Mouse (Mus musculus) limb, embryonic 12.5 days (tissue): ENCODE results near the gene Ercc6. TPM values are rescaled to one million over a fixed set of nuclear protein-coding genes. Genes with fewer than 3 reads are reported as not detected.

Source experiments
- ATAC-seq: fragments of 200-750 bp; cut with Nextera tagmentation; 2 replicates; pipeline ENCODE4 v1.8.0; 2017; ENCODE audit warnings: low read depth, moderate TSS enrichment; ENCODE audit not compliant: insufficient number of reproducible peaks, insufficient read depth, low FRiP score, low TSS enrichment
- H3K27ac ChIP-seq: fragments of 300-500 bp; sonication (generic); 2 replicates; pipeline ENCODE4 v1.5.1; 2016; ENCODE audit warnings: mild to moderate bottlenecking, moderate library complexity
- H3K27me3 ChIP-seq: fragments of 300-500 bp; sonication (generic); 2 replicates; pipeline ENCODE4 v1.6.1; 2016; ENCODE audit warnings: mild to moderate bottlenecking, moderate library complexity
- H3K36me3 ChIP-seq: fragments of 300-500 bp; sonication (generic); 2 replicates; pipeline ENCODE4 v1.6.1; 2016; ENCODE audit warnings: mild to moderate bottlenecking, moderate library complexity
- H3K4me1 ChIP-seq: fragments of 300-500 bp; sonication (generic); replicated peaks from 2 replicates; pipeline ENCODE4 v1.6.1; 2016
- H3K4me2 ChIP-seq: fragments of 300-500 bp; sonication (generic); 2 replicates; pipeline ENCODE4 v1.6.1; 2016; ENCODE audit warnings: mild to moderate bottlenecking, moderate library complexity
- H3K4me3 ChIP-seq: fragments of 300-500 bp; sonication (generic); replicated peaks from 2 replicates; pipeline ENCODE4 v1.5.1; 2016; ENCODE audit warnings: mild to moderate bottlenecking
- H3K9ac ChIP-seq: fragments of 300-500 bp; sonication (generic); replicated peaks from 2 replicates; pipeline ENCODE4 v1.6.1; 2016; ENCODE audit warnings: mild to moderate bottlenecking, moderate library complexity
- H3K9me3 ChIP-seq: fragments of 300-500 bp; sonication (generic); 2 replicates; pipeline ENCODE4 v1.6.1; 2016; ENCODE audit warnings: mild to moderate bottlenecking, moderate library complexity
- WGBS: fragments of 180-500 bp; shearing (Covaris S2); methylation state at CpG from one replicate; pipeline ENCODE4 v1.1.7; 2016; 5-methylcytosine and 5-hydroxymethylcytosine counted together
- polyA plus RNA-seq: library from polyadenylated mRNA; unstranded; fragments of >200 nt; fragmentation: Nextera tagmentation; extraction: Ambion mirVana; gene quantifications from 2 replicates; pipeline ENCODE4 v1.2.1, GENCODE M21; 2016

Gene Ercc6
- polyA plus RNA-seq, 1 experiment from 2014 or later, result 27.6 TPM

DNA sequence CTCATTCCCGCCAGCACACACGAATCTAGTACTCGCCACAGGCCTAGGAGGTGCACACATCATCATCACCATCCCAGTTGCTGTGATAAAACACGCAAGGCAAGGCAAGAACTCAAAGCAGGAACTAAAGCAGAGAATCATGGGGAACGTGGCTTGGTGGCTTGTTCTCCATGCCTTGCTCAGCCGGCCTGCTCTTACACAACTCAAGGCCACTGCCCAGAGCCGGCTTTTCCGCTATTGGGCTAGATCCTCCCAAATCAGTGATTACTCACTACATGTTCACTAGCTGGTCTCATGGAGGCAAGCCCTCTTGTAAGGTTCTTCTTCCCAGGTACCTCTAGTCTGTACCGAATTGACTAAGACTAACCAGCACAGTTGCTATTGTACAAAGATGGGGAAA, 70.4 kb downstream of the Ercc6 start:
- no peak overlapping the region for H3K4me3 ChIP-seq
- 93% methylated on average over 9 of the region's 9 CpGs for WGBS
- H3K27ac ChIP-seq, result no peak overlapping the region
- no peak overlapping the region for H3K4me2 ChIP-seq
- no peaks in the 10 kb centered on the region for H3K9me3 ChIP-seq
- no peak overlapping the region for H3K9ac ChIP-seq
- H3K4me1 ChIP-seq, result no peaks in the 10 kb centered on the region
- ATAC-seq, result no peak
- H3K36me3 ChIP-seq, result peaks cover 2% of the 10 kb centered on the region
- H3K27me3 ChIP-seq, result 0 out of 2 replicates have a peak, but pooled peaks cover 5% of the 10 kb centered on the region

DNA sequence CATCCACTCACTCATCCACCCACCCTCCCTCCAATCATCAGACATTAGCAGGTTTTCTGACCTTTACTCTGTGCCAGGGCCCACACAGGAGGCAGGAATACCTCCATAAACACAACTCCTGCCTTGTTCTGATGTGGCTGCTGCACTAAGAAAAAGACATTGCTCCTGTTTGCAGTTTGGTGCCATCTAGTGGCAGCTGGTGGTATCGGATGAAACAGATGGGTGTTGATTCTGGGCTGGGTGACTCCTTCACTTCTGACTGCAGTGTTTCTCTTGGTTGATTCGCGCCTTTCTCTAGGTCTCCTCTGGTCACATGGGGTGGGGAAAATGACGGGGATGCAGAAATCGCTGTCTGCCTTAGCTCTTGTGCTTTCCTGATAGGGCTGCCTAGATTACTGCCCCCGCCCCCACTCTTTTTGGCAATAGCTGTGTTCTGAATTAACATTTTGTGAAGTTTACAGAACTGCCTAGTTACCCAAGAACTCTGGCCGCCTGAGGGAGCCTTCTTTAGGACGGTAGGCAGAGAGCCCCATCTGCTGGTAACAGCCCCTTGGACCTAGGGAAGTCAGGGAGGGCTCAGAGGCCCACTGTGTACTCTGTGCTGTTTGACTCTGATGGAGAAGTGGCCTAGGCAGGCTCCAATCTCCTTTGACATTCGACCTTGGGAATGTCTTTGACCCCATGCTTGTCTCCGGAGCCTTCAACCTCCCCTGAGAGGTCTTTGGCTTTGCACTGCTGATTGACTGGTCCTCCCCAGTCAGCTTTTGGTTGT, 73.9 kb downstream of the Ercc6 start:
- H3K27me3 ChIP-seq, result peaks cover 17% of the 10 kb centered on the region
- no peak overlapping the region for H3K4me2 ChIP-seq
- 15% methylated on average over 10 of the region's 10 CpGs for WGBS
- H3K36me3 ChIP-seq, result no peaks in the 10 kb centered on the region
- H3K27ac ChIP-seq, result no peak overlapping the region
- no peaks in the 10 kb centered on the region for H3K9me3 ChIP-seq
- H3K4me3 ChIP-seq, result no peak overlapping the region
- no peaks in the 10 kb centered on the region for H3K4me1 ChIP-seq
- no peak for ATAC-seq
- H3K9ac ChIP-seq, result no peak overlapping the region

DNA sequence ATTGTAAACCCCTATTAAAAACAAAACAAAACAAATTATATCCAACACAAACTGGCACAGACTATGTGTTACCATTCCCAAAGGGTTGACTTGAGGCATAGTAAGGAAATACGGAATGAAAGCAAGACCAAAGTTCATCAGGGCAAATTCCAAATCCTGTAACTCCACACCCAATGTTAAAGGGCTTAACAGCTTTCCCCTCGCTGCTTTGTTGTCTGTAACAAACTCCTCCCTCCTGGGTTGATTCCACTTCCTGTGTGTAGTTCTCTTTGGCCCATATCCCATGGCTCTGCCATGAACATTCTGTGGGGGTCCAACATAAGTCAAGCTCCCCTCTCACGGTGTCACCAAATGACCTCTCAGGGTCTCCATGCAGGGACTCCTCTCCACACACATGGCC, 77.1 kb downstream of the Ercc6 start:
- Histone ChIP-seq H3K9ac (no peak overlapping the region), H3K9me3 (no peaks in the 10 kb centered on the region), H3K27me3 (peaks cover 46% of the 10 kb centered on the region), H3K36me3 (no peaks in the 10 kb centered on the region), H3K4me3 (no peak overlapping the region), H3K4me2 (no peak overlapping the region), H3K4me1 (no peaks in the 10 kb centered on the region), H3K27ac (no peak overlapping the region)
- 66% methylated on average over 3 of the region's 3 CpGs for WGBS
- no peak for ATAC-seq

DNA sequence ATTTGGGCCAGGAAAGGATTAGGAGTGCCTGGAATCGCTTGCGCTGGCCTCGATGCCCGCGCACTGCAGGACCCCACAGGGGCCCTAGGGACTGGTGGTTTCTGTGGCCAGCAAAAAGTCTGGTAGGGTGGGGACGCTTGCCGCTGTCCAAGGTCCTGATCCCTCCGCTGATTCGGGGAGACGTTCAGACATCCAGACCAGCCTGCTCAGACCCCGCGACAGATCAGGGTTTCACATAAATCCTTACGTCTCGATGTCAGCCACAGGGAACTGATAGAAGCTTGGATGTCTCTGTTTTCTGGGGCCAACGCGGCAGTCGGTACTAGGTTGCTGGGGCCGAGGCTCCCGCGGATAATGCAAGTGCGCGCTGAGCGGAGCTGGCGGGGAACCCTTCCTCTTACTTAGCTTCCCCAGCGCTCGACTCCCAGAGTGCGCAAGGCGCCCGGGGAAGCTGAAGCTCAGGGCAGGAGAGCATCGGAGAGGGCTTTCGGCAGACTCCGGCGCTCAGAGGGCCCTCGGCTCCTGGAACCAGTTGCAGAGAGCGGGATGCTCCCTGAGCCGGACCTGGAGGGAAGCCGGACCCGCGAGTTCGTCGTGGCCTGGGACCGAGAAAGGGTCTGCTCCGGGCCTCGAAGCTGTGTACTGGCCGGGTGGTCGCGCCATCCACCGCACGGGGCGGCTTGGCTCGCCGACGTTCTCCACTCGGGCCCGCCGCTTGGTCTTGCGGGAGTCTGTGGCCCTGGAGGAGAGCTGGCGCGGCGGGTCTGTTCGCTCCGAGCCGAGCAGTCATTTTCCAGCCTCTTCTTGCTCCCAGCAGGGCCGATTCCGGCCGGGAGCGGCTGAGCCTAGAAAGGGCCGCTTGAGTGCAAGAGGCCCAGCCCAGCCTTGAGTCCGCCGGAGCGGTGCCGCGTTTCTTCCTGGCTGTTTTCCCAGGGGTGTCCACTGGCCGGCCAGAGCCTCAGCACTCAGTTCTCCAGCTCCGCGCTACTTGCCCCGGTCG, 84.2 kb downstream of the Ercc6 start:
- H3K9ac ChIP-seq, result no peak overlapping the region
- WGBS, result under 1% methylated on average over 78 of the region's 78 CpGs
- peak overlapping the region; percentile 47 for H3K4me2 ChIP-seq
- H3K4me3 ChIP-seq, result peak overlapping the region; percentile 26
- H3K36me3 ChIP-seq, result no peaks in the 10 kb centered on the region
- H3K4me1 ChIP-seq, result peaks cover 22% of the 10 kb centered on the region
- H3K27me3 ChIP-seq, result peaks cover 92% of the 10 kb centered on the region
- H3K9me3 ChIP-seq, result no peaks in the 10 kb centered on the region
- no peak overlapping the region for H3K27ac ChIP-seq
- peak; percentile 66 for ATAC-seq

DNA sequence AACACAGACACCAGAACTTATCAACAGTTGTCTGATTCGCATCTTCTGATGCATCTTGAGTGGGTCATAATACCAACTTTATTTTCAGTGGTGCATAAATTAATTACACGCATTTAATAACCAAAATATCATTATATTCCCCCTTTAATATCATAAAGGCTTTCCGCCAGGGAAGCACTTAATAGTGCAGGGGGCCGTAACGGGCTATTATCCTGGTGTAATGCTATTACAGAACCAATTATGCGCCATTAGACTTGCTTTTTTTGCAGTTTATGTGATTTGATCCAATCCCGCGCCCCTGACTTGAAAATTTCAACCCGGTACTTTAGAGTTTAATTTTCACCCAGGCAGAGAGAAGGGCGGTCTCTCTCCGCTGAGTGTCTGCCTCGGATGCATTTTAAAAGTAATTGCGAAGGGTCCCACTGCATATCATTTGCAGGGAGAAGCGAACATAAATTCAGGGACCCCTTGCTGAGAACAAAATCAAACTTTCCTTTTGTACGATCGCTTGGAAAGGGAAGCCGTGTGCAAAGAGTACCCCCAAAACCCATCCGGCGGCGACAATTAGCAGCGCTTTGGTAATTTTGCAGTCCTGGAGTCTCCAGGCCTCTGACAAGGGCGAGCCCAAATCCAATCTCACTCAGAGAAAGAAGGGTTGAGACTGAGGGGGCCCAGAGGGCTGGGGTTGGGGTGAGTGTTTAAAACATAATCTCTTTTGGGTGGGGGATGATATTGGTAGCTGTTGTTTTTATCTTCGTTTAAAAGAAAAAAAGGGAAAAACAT, 85.3 kb downstream of the Ercc6 start:
- H3K4me2 ChIP-seq, result peak overlapping the region; percentile 47; the same call in 1 of the 2 replicates
- no peaks in the 10 kb centered on the region for H3K36me3 ChIP-seq
- ATAC-seq, result no peak
- no peak overlapping the region for H3K4me3 ChIP-seq
- H3K9ac ChIP-seq, result no peak overlapping the region
- H3K27ac ChIP-seq, result no peak overlapping the region
- peaks cover 22% of the 10 kb centered on the region for H3K4me1 ChIP-seq
- peaks cover 92% of the 10 kb centered on the region for H3K27me3 ChIP-seq
- 5% methylated on average over 23 of the region's 23 CpGs for WGBS
- H3K9me3 ChIP-seq, result no peaks in the 10 kb centered on the region

DNA sequence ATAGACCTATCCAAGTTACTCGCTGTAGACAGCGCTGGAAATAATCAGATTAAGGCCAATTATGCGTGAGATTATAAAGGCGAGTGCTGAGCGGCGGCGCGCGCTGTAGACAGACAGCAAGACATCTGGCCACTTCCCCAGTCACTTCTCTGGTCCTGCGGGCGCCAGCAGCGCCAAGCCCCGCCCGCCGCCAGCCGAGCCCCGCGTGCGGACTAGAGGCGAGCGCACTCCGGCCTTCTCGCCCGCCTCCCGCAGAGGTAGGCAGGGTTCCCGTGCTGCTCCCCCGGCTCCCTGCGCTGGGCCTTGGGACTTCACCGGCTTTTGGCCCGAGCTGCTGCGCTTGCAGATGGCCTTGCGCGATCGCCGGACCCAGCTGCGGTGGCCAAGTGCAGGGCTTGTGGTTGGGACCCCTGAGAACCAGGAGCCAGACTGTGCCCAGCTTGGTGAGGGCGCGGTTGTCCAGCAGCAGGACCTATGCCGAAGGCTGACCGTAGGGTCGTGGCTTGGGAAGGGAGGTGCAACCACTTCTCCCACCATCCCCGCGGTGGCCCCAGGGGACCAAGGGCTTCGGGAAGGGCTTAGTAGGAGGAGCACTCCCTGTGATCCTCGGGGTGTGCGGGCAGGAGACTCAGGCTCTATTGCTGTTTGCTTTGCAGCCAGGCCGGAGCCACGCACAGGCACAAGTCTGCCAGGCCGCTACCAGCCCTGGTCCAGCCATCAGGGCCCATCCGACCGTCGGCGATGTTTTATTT, 86.1 kb downstream of the Ercc6 start, which contains the start of gene Prrxl1:
Prrxl1 (plus strand) TSS at position 118 of the 752 bp plus-strand sequence.
- Histone ChIP-seq H3K27ac (no peak within 1 kb of the TSS), H3K4me2 (peak within 1 kb of the TSS; percentile 48), H3K36me3 (no peaks in the 10 kb centered on the region), H3K27me3 (peaks cover 95% of the 10 kb centered on the region), H3K4me1 (peaks cover 22% of the 10 kb centered on the region), H3K4me3 (peak within 1 kb of the TSS; percentile 30), H3K9me3 (no peaks in the 10 kb centered on the region), H3K9ac (no peak within 1 kb of the TSS)
- WGBS, result under 1% methylated on average over 53 of the region's 53 CpGs
- no peak for ATAC-seq

DNA sequence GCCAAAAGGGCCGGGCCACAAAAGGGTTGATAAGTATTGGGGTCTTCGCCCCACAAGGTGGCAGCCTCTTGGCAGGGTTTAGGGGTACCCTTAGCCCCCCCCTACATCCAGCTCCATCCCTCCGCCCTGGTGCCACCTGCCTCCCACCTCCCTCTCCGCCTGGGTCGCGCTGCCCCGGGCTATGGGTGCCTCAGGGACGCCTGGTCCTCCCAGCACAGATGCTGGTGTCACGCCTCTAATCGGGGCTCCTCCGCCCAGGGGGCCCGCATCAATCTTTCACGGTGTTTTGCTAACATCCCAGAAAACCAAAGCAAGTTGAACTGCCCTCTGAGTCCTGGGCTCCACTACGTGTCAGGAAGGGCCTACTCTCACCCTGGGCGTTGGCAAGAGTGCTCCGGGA, 86.8 kb downstream of the Ercc6 start:
- peak overlapping the region; percentile 30; the same call in 1 of the 2 replicates for H3K4me3 ChIP-seq
- H3K4me2 ChIP-seq, result peak overlapping the region; percentile 48; the same call in 1 of the 2 replicates
- ATAC-seq, result no peak

DNA sequence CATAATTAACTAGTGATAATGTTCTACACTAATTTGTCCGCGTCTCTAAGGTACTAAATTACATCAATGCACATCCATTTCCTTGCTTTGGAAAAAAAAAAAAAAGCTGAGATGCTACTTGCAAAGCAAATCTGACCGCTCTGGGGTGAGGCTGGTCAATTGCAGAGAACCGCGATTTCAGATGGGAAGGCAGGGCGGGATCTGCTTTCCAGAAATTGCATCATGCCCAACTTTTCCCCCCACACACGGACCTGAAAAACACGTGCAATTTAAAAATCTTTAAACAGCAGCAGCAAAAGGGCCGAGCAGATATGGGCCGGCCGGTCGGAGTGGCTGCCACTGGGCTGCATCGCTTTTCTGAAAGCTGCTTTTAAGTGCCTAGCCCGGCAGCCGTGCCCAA, 92.2 kb downstream of the Ercc6 start:
- no peak overlapping the region for H3K4me2 ChIP-seq
- peaks cover 71% of the 10 kb centered on the region for H3K27me3 ChIP-seq
- H3K9me3 ChIP-seq, result no peaks in the 10 kb centered on the region
- no peak overlapping the region for H3K4me3 ChIP-seq
- 57% methylated on average over 15 of the region's 15 CpGs for WGBS
- no peak overlapping the region for H3K27ac ChIP-seq
- no peak for ATAC-seq
- H3K9ac ChIP-seq, result no peak overlapping the region
- no peaks in the 10 kb centered on the region for H3K4me1 ChIP-seq
- H3K36me3 ChIP-seq, result no peaks in the 10 kb centered on the region

More for the DNA sequence above, 86.8 kb downstream of the Ercc6 start:
- H3K9me3 ChIP-seq, result no peaks in the 10 kb centered on the region
- no peak overlapping the region for H3K9ac ChIP-seq
- 1% methylated on average over 16 of the region's 16 CpGs for WGBS
- no peak overlapping the region for H3K27ac ChIP-seq
- peaks cover 22% of the 10 kb centered on the region for H3K4me1 ChIP-seq
- H3K36me3 ChIP-seq, result no peaks in the 10 kb centered on the region
- H3K27me3 ChIP-seq, result peaks cover 93% of the 10 kb centered on the region

DNA sequence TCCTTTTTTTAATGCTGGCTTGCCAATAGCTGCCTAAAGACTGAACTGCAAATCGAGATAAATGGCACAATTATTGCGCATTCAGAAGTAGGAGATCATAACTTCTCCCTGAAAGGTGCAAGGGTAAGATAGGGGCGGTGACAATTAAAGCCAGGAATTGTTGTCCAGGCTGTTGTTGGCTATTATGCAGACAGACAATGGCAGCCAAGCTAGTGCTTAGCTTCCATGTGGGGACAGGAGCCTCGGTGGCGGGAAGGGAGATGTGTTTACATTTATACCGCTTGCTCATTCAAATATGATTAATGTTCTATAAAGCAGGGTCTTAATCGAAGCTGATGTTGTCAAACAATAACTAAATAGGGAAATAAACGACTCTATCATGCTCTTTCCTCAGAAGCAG, 93.0 kb downstream of the Ercc6 start:
- H3K36me3 ChIP-seq, result no peaks in the 10 kb centered on the region
- no peak overlapping the region for H3K27ac ChIP-seq
- H3K4me2 ChIP-seq, result no peak overlapping the region
- H3K9ac ChIP-seq, result no peak overlapping the region
- peaks cover 63% of the 10 kb centered on the region for H3K27me3 ChIP-seq
- H3K9me3 ChIP-seq, result no peaks in the 10 kb centered on the region
- H3K4me3 ChIP-seq, result no peak overlapping the region
- H3K4me1 ChIP-seq, result no peaks in the 10 kb centered on the region
- 80% methylated on average over 8 of the region's 8 CpGs for WGBS
- no peak for ATAC-seq

DNA sequence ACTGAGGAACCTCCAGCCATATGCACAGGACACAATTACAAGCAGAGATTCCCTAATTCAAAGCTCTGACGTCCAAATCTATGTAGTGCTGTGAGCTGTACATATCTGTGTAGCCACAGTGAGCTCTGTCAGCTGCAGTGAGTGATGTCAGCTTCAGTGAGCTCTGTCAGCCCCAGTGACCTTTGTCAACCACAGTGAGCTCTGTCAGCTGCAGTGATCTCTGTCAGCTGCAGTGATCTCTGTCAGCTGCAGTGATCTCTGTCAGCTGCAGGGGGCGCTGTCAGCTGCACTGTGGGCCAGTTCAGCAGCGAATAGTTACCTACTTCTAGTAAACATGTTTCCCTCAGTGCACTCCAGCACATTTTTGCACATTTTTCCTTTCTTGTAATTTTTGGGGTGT, 96.1 kb downstream of the Ercc6 start:
- WGBS, result 27% methylated on average over 3 of the region's 3 CpGs
- Histone ChIP-seq H3K4me3 (no peak overlapping the region), H3K9me3 (no peaks in the 10 kb centered on the region), H3K27me3 (peaks cover 36% of the 10 kb centered on the region), H3K9ac (no peak overlapping the region), H3K4me1 (no peaks in the 10 kb centered on the region; the same call in 1 of the 2 replicates), H3K4me2 (no peak overlapping the region), H3K36me3 (no peaks in the 10 kb centered on the region), H3K27ac (no peak overlapping the region)
- ATAC-seq, result no peak
